Mouse (Mus musculus): ENCODE results near the gene Ttc3.
"Not testable (repeated sequence)": the region's sequence is repeated elsewhere in the genome, so short reads cannot be mapped to it uniquely, and the experiment has no call there.

The Ttc3 gene

DNA sequence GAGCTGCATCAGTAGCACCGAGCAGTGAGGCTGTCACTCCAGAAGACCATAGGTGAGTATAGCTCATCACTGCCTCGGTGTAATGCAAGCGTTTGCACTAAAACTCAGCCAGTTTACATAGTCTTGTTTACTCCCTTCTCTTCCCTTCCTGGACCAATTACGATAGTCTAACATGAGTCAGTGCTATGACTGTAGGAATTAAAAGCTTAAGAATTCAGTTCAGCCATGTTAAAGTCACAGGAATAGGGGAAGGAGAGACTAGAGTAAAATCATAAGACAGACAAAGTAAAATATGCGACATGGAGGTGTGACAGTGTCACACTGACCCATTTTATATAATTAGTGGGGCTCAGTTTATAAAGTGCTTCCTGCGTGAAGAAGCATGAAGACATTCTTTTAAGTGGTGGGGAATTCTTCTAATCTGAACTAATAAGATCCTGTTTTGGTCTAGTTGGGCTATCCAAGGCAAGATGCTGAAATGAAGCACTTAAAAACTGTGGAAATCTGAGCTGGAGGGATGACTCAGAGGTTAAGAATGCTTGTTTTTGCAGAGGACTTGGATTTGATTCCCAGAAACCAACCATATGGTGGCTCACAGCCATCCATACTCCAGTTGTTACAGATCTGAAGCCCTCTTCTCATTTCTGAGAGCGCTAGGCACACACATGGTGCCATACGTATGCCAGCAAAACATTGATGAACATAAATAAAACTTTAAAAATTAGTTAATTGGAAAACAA lies 65.2 kb downstream of the Ttc3 start:
- no peak for DNase-seq (ENCODE audit: low spot score in 2 of 2)

DNA sequence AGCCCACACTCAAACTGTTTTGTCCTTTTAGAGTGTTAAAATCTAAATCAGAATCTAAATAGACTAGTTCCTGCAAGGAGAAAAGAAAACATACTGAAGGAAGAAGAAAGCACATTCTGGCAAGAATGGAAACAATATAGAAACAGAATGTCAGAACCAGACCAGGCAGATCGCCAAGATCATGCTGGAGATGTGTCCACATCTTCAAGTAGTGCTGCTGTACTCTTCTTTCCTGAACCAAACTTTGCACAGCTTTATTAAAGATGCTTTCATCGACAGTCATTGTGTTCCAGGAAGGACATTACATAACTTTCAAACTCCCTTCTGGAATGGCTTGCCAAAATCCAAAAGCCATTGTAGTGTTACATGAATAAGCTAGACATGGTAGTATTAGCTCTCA lies 66.4 kb downstream of the Ttc3 start:
- no peak for DNase-seq (ENCODE audit: low spot score in 2 of 2)

DNA sequence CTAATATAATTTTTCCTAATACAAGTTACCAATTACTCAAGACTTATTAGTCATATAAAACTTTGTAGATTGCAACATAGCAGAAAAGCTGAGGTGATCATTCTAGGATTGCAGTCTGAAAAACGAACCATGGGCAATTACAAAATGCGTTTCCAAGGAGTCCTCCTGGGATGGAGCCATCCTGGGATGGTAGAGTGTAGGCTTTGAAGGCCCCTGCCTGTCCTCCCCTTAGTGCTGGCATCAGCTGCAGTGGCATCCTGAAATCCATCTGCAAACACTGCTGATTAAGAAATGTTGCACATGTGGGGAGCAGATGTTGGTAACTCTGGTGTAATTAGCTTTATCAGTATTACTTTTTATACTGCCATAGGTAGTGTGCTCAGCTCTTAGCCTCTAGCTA lies 70.9 kb downstream of the Ttc3 start:
- peak in 1 of 2 experiments; percentile 21 for DNase-seq (ENCODE audit: low spot score in 2 of 2)

DNA sequence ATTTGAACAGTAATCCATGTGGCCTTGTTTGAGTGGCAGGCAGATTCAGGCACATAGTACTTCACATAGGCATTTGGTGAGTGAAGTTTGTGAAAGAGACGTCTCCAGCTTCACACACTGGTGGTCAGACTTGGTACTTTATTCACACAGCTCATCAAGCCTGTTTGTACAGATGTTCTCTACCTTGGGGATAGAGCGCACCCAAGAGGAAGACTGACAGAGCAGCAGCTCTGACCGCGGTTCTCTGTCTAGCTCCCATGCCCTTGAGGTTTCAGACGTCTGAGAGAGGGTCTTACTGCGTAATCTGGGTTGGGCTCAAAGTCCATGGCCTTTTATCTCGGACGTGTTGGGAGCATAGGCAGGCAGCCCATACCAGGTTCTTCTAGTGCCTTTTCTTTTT lies 78.7 kb downstream of the Ttc3 start:
- no peak for DNase-seq (ENCODE audit: low spot score in 2 of 2)

DNA sequence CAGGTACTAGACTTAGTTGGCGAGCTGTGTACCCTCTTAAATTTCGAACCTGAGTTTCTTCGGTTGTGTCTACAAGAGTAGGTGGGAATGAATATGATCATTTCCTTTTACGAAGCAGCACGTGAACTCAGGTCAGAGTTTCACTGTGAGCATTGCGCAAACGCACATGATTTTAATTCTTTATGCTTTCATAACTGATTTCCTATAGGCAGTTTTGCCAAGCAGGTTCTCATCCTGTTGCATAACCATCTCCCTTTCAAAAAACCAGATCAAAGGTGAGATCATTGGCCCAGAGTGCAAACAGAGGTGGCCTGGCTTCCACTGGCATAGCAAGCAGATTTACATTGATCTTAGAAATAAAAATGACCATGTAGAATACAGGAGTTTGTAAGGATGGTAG lies 79.2 kb downstream of the Ttc3 start:
- no peak for DNase-seq (ENCODE audit: low spot score in 2 of 2)

DNA sequence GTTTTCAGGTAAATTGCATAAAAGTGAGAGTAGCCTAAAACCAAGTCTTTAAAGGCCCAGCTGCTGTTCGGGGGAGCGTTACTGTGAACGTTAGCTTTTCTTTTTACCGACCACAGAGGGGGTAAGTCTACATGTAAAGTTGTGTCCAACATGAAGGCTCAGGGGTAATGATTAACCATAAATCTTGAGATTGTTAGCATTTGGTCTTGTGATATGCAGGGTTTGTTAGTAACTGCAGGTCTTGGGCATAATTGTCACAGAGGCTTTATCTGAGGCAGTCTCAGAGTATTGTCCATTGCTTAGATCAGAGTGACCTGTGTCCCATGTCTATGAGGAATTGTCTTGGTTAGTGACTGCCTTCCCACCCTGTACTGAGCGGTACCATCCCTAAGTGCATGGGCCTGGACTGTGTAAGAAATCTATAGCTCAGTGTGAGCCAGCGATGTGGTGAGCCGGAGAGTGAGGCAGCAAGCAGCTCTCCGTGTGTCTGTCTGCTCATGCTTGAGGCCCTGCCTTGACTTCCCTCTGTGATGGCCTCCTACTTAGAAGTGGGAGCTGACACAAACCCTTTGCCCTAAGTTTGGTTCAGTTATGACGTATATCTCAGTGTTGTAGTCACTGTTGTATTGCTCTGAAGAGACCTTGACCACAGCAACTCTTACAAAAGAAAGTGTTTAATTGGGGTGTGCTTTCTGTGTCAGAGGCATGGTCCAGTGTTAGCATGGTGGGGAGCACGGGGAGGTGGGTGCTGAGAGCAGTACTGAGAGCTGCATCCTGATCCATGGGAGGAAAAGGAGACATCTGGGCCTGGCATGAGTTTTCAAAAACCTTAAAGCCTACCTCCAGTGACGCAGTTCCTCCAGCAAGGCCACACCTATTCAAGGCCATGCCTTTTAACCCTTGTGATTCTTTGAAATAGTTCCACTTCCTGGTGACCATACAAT lies 81.4 kb downstream of the Ttc3 start:
- DNase-seq (ENCODE audit: low spot score in 2 of 2): no peak

DNA sequence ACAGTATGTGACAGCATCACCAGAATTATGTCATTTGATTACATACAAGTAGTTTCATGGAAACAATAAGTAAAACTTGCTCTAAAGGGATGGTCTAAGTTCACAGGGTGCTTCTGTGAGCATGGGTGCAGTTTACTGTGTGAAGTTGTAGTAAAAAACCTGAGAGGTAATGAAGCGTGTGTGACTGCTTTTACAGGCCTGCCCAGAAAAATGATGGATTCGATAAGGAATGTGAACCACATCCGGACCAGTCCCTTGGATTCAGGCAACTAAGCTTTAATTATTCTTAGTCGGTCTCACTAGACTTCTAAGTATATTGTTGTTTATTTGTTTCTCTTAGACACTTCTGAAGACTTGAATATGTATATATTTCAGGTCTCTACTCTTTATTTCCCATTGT lies 82.3 kb downstream of the Ttc3 start:
- no peak for DNase-seq (ENCODE audit: low spot score in 2 of 2)

DNA sequence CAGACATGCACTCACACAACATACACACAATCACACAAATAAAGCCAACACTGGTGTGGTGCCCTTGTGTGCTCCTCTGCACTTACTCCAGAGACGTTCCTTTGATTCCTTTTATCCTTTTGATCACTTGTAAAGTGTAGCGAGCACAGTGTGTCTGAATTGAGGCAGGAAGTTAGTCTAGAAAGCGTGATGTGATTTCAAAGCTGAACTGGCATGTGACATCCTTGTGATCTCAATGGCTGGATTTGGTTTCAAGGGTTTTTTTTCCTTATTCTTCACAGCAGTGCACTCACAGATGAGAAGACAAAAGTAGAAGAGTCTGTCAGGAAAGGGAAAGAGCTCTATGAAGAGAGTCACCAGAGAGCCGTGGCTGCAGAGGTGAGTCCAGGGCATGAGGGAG lies 83.7 kb downstream of the Ttc3 start:
- no peak for DNase-seq (ENCODE audit: low spot score in 2 of 2)

DNA sequence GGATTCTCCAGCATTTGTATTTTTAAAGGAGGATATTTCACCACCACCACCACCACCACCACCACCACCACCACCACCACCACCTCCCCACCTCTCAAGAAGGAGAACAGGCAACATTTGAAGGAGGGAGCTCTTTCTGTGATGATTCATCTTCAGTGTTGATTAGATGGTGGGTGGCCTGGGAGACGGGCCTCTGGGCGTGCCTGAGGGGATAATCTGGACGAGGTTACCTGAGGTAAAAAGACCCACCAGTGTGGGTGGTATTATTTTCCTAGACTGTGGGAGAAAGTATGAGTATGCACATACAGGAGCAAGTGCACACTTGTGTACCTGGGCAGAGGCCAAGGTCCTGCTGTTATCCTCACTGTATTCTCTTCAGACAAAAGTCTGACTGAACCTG lies 93.6 kb downstream of the Ttc3 start:
- DNase-seq (ENCODE audit: low spot score in 2 of 2): no peak

DNA sequence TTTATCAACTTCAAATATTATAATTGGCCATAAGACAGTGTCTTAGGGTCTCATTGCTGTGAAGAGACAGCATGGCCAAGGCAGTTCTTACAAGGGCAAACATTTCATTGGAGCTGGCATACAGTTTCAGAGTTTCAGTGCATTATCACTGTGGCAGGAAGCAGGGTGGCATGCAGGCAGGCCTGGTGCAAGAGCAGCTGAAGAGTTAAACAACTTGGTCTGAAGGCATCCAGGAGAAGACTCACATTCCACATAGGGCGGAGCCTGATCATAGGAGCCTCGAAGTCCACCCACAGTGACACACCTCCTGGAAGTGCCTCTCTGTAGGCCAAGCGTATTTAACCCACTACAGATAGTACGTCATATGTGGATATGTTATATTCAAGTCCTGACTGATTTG lies 95.5 kb downstream of the Ttc3 start:
- DNase-seq (ENCODE audit: low spot score in 2 of 2): no peak

DNA sequence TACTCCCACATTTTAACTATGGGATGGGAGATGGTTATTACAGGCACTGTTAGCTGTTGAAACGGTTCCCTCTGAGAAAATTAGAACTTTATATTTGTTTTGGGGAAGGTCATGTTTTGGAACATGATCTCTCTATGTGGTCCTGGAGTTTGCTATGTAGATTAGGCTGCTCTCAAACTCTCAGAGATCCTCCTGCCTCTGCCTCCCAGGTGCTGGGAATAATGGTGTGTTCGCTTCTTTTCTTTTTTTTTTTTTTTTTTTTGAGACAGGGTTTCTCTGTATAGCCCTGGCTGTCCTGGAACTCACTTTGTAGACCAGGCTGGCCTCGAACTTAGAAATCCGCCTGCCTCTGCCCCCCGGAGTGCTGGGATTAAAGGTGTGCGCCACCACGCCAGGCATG lies 95.9 kb downstream of the Ttc3 start:
- DNase-seq (ENCODE audit: low spot score in 2 of 2): not testable (repeated sequence)

DNA sequence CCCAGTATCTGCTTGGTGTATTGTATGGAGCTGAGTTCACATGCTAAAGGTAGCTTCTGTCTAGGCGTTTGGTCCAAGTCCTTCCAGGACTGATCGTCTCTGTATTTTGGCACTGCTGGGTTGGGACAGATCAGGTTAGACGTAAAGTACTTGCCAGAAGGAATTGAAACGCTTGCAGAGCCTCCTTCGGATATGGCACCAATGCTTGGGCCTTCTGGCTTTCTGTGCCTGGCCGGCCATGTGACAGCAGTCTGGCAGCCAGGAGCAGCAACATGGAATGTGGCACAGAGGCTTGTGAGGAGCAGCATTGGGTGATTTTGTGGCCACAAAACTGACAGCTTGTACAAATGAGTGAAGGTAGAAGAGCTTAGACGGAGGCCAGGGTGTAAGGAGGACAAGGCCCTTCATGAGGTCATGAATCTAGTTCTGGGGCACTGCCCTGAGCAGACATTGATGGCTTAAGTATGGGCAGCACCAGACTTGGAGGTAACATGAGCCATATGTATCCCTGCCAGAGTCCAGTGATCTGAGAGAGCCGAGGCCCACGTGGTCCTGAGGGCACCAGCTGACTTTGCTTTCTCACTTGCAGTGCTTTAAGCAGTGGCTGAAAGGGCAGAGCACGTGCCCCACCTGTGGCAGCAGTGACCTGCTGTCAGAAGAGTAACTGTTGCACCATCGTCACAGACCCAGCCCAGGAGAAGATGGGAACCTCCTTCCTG lies 97.1 kb downstream of the Ttc3 start:
- DNase-seq (ENCODE audit: low spot score in 2 of 2): no peak

DNA sequence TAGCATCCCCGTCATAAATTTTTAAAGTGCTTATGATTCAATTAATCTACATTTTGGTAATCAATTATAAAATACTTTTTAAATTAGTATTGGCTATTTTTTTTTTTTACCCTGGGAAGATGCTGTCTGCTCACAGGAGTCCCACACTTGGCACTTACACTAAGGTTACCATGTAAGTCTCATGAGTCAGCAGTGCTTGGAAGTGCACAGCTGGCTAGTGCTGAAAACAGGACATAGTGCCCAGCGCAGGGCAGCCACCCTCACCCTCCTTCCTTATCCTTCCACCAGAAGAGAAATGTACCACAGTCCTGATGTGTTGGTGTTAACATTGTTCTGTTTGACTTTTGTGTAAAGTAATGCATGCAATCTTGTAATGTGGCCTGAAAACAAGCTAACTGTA lies 98.0 kb downstream of the Ttc3 start:
- no peak for DNase-seq (ENCODE audit: low spot score in 2 of 2)

DNA sequence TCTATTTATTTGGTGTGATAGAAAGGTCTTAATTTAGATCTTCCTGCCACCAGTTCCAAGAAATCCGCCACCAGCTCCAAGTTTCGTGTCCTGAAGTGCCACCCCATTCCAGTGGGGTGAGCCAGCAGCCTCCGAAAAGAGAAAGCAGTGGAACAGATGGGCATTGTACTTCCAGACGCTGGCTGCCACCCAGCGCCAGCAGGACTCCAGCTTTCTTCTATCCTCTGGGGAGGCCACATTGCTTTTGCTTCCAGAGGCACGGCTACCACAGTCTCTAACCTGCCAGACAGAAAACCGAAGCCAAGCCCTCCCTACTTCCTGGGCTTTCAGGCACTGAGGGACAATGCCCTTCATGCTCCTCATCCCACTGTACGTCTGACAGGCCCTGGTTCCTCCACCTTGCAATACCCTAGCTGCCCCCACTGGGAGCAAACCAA lies 102.1 kb downstream of the Ttc3 start:
- DNase-seq (ENCODE audit: low spot score in 2 of 2): peak in 1 of 2 experiments; percentile 38

DNA sequence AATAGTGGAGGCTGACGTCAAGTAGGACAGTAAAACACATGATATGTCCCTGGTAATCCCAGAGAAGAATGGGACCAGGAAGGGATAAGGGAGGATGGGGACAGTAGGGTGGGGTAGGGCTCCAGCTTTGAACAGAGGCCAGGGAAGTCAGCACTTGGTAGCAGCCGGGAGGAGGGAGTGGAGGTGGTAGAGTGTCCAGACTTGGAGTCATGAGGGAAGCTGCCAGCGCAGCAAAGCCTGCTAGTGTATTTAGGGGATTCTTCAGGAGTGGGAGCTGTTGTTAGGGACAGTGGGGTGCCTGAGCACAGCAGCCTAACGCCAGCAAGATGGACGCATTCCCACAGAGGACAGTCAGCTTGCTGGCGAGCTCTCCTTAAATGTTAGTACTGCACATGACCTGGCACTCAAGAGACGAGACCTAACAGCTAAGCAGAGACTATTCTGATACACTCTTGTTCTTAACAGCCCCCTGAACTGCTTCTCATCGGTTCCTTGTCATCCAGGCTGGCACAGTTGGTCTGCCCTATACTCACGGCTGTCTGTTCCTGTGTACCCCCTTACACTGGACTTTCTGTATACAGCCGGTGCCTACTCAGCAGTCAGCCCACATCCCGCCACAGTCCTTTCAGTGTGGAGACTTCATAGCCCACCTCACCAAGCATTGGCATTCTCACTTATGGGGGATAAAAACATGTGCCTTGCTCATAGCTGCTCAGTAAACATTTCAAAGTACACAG lies 102.8 kb downstream of the Ttc3 start:
- no peak for DNase-seq (ENCODE audit: low spot score in 2 of 2)

DNA sequence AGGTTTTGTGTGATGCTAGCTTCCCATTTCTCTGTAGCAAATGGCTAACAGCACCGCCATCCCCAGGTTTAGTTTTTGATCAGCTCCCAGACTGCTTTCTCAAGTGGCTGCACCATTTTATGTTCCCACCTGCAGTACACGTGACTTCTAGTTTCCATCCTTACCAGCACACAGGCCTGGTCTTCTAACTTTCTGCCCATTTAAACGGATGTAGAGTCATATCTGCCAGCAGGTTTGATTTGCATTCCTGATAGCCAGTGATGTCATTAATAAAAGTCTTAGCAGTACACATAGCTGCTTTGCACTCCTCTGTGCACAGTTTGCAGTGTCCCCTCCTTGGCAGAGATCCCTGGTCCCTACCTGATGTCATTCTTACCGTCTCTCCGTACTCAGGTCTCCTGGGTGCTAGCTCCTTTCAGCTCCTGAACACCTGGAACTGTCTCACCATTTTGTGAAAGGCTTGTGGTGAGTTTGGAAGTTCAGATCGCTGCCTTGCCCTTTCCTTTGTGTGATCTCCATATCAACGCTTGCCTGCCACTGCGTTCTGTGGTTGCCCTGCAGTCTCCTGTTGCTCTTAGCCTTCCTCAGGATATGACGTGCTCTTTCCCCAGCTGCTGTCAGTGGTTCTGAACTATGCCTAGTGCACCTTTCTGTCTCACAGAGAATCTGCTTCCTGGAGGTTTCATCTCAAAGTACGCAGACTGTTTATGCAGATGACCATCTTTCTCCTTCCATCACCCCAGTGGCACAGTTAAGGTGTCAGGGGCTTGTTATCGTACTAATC lies 114.5 kb downstream of the Ttc3 start:
- DNase-seq (ENCODE audit: low spot score in 2 of 2): no peak

DNA sequence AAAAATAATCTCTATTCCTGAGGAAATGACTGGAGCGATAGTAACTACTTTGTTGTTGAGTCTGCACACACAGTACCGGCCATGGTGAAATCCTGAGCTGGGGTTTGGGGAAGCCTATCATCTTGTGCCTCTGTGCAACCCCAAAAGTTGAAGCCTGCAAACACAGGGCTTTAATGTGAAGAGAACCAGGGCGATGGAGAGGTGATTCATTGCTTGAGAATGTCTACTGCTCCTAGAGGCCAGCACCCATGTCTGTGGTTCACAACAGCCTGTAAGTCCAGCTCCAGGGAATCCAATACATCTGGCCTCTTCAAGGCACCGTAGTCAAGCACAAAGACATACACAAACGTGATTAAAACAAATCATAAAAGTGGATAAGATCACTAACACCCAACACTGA lies 116.9 kb downstream of the Ttc3 start:
- no peak for DNase-seq (ENCODE audit: low spot score in 2 of 2)

DNA sequence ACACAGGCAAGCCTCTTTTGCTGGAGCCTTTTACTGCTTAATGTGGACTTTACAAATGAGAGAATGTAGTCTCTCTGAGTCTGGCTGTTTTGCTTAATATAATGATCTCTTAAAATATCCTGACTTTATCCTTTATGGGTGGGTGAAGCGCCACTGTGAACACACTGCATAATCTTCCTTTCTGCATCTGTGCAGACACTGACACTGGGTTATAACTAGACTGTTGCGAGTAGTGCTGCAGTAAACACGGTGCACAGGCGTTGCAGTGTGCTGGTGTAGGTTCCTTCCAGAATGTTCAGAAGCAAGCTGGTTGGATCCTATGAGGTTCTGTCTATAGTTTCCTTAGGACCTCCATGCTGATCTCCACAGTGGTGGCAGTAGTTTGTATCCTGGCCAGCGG lies 118.9 kb downstream of the Ttc3 start:
- DNase-seq (ENCODE audit: low spot score in 2 of 2): no peak

DNA sequence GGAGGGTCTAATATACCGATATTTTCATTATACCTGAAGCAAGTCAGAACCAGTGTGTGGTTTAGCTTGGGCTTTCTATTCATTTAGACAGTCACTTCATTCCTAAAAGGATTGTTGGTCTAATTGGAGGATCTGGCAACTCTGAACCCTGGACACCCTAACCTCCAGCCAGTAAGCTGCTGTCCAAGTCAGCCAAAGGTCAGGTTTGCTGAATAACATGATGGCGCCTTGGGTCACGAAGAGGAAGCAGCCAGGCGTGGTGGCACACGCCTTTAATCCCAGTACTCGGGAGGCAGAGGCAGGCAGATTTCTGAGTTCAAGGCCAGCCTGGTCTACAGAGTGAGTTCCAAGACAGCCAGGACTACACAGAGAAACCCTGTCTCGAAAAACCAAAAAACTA lies 126.8 kb downstream of the Ttc3 start:
- not testable (repeated sequence) for DNase-seq (ENCODE audit: low spot score in 2 of 2)

DNA sequence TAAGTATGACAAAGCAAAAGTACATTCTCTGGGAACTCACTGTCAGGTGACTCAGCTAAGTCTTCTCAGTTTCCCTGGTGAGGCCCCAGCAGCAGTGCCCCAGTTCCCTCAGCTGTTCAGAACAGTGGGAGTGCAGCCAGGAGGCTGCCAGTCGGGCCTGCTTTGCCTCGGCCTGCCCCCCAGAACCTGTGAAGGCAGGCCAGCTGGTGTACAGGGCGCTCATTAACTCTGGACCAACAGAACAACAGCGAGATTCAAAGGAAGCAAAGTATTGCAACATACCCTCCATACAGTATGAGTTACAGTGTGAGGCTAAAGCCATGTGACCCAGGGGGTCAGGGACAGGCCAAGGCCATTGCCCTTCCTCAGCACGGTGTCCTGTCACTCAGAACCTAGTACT lies 127.5 kb downstream of the Ttc3 start:
- DNase-seq (ENCODE audit: low spot score in 2 of 2): peak; percentile 52 to 77

DNA sequence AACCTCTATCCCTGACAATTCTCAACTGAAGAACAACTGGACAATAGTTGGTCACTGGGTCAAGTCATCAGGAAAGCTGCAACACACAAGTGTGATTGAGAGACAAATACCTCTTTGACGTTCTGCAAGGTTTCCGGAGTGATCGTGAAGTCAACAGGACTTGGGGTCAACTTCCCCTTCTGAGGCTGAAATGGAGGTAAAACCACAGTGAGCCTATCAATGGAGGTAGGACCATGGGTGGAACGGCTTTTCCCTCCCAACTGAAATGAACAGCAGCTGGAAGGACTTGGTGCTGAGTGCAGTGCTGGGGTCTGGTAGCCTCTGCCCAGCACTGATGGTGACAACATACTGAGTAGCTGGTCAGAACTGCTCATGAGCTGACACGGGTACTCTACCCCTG lies 133.8 kb downstream of the Ttc3 start:
- no peak for DNase-seq (ENCODE audit: low spot score in 2 of 2)
